Mouse (Mus musculus) kidney, embryonic 14.5 days (tissue): ENCODE data around the gene Aldh3b3. TPM values are rescaled to one million over a fixed set of nuclear protein-coding genes. Genes with fewer than 3 reads are reported as not detected.

Source experiments
- ATAC-seq: fragments of 200-750 bp; cut with Nextera tagmentation; 2 replicates; pipeline ENCODE4 v1.8.0; 2017; ENCODE audit warnings: moderate number of reproducible peaks, mild to moderate bottlenecking, moderate TSS enrichment, moderate library complexity; ENCODE audit not compliant: low FRiP score, low TSS enrichment
- H3K27ac ChIP-seq: fragments of 300-500 bp; sonication (generic); 2 replicates; pipeline ENCODE4 v1.5.1; 2014; ENCODE audit warnings: low read depth, mild to moderate bottlenecking, low read length, moderate library complexity, mixed read lengths
- H3K27me3 ChIP-seq: fragments of 300-500 bp; sonication (generic); 2 replicates; pipeline ENCODE4 v1.6.1; 2014; ENCODE audit warnings: mild to moderate bottlenecking, low read length; ENCODE audit not compliant: control insufficient read depth, insufficient read depth
- H3K36me3 ChIP-seq: fragments of 300-500 bp; sonication (generic); 2 replicates; pipeline ENCODE4 v1.6.1; 2014; ENCODE audit warnings: low read length, mixed read lengths; ENCODE audit not compliant: control insufficient read depth, insufficient read depth
- H3K4me1 ChIP-seq: fragments of 300-500 bp; sonication (generic); 2 replicates; pipeline ENCODE4 v1.6.1; 2014; ENCODE audit warnings: low read length, mixed read lengths; ENCODE audit not compliant: control insufficient read depth, insufficient read depth
- H3K4me2 ChIP-seq: fragments of 300-500 bp; sonication (generic); replicated peaks from 2 replicates; pipeline ENCODE4 v1.6.1; 2014; ENCODE audit warnings: low read depth, mild to moderate bottlenecking, low read length
- H3K4me3 ChIP-seq: fragments of 300-500 bp; sonication (generic); 2 replicates; pipeline ENCODE4 v1.5.1; 2014; ENCODE audit warnings: mild to moderate bottlenecking, low read length
- H3K9ac ChIP-seq: fragments of 300-500 bp; sonication (generic); 2 replicates; pipeline ENCODE4 v1.6.1; 2014; ENCODE audit warnings: low read depth, mild to moderate bottlenecking, low read length, moderate library complexity
- H3K9me3 ChIP-seq: fragments of 300-500 bp; sonication (generic); 2 replicates; pipeline ENCODE4 v1.6.1; 2016; ENCODE audit warnings: low read length; ENCODE audit not compliant: control insufficient read depth
- WGBS: fragments of 180-500 bp; shearing (Covaris S2); extraction: QIAGEN DNeasy Blood & Tissue Kit; methylation state at CpG from one replicate; pipeline ENCODE4 v1.1.7; 2014; 5-methylcytosine and 5-hydroxymethylcytosine counted together
- polyA plus RNA-seq: library from polyadenylated mRNA; unstranded; fragments of >200 nt; fragmentation: Nextera tagmentation; extraction: Ambion mirVana; gene quantifications from 2 replicates; pipeline ENCODE4 v1.2.1, GENCODE M21; 2014

The Aldh3b3 gene
- polyA plus RNA-seq: not detected in 2 replicates

DNA sequence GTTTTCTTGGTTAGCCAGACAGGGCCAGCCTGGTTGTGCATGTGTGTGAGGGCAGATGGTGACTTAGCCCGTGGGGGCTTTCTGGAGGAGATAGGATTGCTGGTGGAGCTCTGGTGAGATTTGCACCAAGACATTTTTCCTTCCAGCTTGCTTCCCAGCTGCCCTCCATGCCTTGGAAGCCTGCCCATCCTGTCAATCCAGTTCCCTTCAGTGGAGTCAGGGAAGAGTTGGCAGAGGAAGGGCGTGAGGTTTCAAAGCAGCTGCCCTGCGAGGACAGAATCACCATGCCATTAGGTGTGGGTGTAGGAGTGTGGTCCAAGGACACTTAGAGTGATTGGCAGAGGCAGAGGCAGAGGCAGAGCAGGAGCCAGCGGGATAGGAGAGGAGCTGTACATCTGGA is at the start of gene Aldh3b3:
Aldh3b3 (plus strand) TSS at position 176 of the 400 bp plus-strand sequence.
- 74% methylated on average over 4 of the region's 4 CpGs for WGBS
- no peak within 1 kb of the TSS for H3K27ac ChIP-seq
- H3K4me2 ChIP-seq: no peak within 1 kb of the TSS
- no peaks in the 10 kb centered on the region for H3K27me3 ChIP-seq
- no peaks in the 10 kb centered on the region for H3K36me3 ChIP-seq
- H3K9ac ChIP-seq: no peak within 1 kb of the TSS
- no peaks in the 10 kb centered on the region for H3K9me3 ChIP-seq
- no peak within 1 kb of the TSS for H3K4me3 ChIP-seq
- no peak for ATAC-seq
- no peaks in the 10 kb centered on the region for H3K4me1 ChIP-seq

DNA sequence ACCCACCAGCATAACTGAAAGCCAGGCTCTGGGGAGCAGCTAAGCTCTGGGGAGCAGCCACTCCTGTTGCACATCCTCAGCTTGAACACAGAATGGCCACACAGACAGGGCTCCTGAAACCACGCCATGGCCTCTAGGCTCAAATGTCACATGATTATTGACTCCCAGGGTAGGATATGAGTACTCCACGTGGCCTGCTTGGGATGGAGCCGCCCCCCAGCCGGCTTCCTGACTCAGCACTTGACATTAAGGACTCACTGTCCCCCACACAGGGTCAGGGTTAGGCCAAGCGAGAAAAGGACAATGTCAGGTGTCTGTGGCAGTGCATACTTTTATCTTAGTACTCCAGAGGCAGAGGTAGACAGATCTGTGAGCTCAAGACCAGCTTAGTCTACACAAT is 48.2 kb upstream of the Aldh3b3 start:
- H3K9me3 ChIP-seq: no peaks in the 10 kb centered on the region
- no peak overlapping the region for H3K4me2 ChIP-seq
- H3K4me1 ChIP-seq: peaks cover 33% of the 10 kb centered on the region
- no peaks in the 10 kb centered on the region for H3K27me3 ChIP-seq
- no peak overlapping the region for H3K4me3 ChIP-seq
- 76% methylated on average over 5 of the region's 5 CpGs for WGBS
- H3K36me3 ChIP-seq: peaks cover 31% of the 10 kb centered on the region
- ATAC-seq: no peak
- no peak overlapping the region for H3K9ac ChIP-seq
- H3K27ac ChIP-seq: no peak overlapping the region

DNA sequence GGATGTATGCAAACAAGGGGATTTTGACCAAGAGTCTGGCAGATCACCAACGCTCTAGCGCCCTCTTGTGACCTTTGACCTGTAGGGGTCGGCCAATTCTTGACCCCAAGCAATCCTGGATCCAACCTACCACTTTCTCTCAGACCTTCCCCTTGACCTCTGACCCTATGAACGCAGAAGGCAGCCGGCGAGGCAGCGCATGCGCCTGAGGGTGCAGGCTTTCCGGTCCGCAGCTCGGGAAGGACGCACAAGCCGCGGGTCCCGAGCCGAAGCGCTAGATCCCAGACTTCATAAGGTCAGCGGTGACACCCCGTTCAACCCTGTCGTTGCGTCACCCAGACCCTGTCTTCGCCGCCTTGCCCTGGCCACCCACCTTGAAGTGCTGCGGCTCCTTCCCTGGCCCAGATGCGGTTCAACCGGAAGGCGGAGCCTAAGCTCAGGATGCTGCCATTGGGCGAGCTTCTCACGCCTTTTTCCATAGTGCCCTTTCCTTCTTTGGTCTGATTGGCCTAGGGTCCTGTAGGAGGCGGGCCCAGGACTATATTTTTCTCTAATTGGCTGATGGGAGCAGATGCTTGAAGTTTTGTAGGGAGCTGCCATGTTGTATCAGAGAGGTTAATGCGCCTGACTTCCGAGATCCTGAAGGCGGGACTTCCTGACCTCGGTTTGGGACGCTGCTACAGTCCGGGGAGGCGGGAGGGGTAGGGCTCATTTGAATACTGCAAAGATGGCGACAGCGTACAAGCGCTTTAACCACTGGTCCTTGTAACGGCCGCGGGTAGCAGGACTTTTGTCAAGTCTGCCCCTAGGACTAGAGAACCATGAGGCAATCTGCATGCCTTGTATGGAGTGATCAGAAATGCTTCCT is 45.9 kb upstream of the Aldh3b3 start, which contains the start of gene Ndufs8:
Ndufs8 (minus strand) TSS at position 438 of the 868 bp plus-strand sequence.
- WGBS: 0% methylated on average over 43 of the region's 43 CpGs
- peaks cover 31% of the 10 kb centered on the region for H3K36me3 ChIP-seq
- H3K27ac ChIP-seq: peak within 1 kb of the TSS; percentile 74
- peak within 1 kb of the TSS; percentile 80 for H3K4me2 ChIP-seq
- H3K4me1 ChIP-seq: peaks cover 17% of the 10 kb centered on the region
- H3K4me3 ChIP-seq: peak within 1 kb of the TSS; percentile 73
- ATAC-seq: peak; percentile 97
- peak within 1 kb of the TSS; percentile 68 for H3K9ac ChIP-seq
- no peaks in the 10 kb centered on the region for H3K9me3 ChIP-seq
- no peaks in the 10 kb centered on the region for H3K27me3 ChIP-seq

DNA sequence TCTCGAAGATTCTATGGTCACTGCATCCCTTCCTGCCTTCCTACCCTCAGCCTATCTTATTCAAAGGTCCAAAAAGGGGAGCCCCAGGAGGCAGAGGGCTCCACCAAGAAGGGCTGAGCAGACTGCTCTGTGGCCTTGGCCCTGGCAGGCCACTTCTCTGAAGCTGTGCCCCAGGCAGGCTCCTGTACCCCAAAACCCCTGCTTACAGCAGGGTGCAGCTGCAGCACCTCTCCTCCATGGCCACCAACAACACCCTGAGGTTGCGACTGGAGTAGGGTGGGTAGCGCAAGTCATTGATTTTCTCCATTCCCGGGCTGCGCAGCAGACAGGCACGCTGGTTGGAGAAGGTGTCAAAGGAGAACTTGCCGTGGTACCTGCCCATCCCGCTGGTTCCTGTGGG is 44.8 kb upstream of the Aldh3b3 start:
- H3K4me2 ChIP-seq: peak overlapping the region; percentile 80
- H3K9ac ChIP-seq: peak overlapping the region; percentile 67; the same call in 1 of the 2 replicates
- H3K27ac ChIP-seq: peak overlapping the region; percentile 74; the same call in 1 of the 2 replicates
- H3K4me3 ChIP-seq: peak overlapping the region; percentile 73
- peaks cover 15% of the 10 kb centered on the region for H3K4me1 ChIP-seq
- peaks cover 23% of the 10 kb centered on the region for H3K36me3 ChIP-seq
- H3K27me3 ChIP-seq: no peaks in the 10 kb centered on the region
- 85% methylated on average over 8 of the region's 8 CpGs for WGBS
- no peaks in the 10 kb centered on the region for H3K9me3 ChIP-seq
- ATAC-seq: no peak

DNA sequence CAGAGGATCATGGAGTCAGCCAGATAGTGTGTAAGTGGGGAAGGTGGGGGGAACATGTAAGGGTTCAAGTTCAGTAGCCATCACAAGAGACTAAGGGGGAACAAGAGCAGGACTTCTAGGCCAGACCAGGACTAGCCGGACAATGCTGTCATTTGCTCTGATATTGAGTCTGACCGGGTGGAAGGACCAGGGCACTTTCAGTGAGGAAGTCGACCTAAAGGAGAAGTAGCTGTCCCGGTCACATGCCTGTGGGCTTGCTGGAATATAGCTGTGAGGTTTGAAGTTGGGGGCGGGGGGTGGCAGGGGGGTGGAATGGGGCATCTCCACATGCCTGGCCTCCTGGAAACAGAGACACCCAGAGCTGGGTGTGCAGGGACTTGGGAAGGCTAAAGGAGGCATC is 43.9 kb upstream of the Aldh3b3 start:
- no peak overlapping the region for H3K9ac ChIP-seq
- no peak overlapping the region for H3K27ac ChIP-seq
- H3K27me3 ChIP-seq: no peaks in the 10 kb centered on the region
- WGBS: 90% methylated on average over 5 of the region's 5 CpGs
- no peak for ATAC-seq
- H3K4me1 ChIP-seq: peaks cover 15% of the 10 kb centered on the region
- H3K4me2 ChIP-seq: no peak overlapping the region
- no peaks in the 10 kb centered on the region for H3K9me3 ChIP-seq
- peaks cover 16% of the 10 kb centered on the region for H3K36me3 ChIP-seq
- no peak overlapping the region for H3K4me3 ChIP-seq

DNA sequence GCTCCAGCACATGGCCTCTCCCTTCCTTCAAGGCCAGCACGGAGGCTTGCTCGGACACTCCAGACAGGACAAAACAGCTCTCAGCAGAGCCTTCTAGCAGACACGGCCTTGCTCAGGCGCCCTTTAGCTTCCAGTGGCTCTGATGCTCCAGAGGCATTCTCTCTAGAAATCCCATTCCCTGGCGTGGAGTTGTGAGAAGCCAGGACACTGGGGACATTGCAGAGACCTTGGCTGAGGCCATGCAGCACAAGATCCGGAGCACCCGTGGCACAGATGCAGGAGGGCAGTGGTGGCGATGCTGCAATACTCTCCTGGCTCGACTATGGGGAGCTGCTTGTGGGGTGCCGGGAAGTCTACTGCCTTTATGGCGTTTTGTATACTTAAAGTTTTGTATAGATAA is 41.7 kb upstream of the Aldh3b3 start:
- Histone ChIP-seq H3K4me1 (peaks cover 11% of the 10 kb centered on the region), H3K36me3 (no peaks in the 10 kb centered on the region), H3K9me3 (no peaks in the 10 kb centered on the region), H3K9ac (no peak overlapping the region), H3K4me3 (no peak overlapping the region), H3K27ac (no peak overlapping the region), H3K4me2 (no peak overlapping the region), H3K27me3 (no peaks in the 10 kb centered on the region)
- WGBS: 82% methylated on average over 11 of the region's 11 CpGs
- no peak for ATAC-seq

DNA sequence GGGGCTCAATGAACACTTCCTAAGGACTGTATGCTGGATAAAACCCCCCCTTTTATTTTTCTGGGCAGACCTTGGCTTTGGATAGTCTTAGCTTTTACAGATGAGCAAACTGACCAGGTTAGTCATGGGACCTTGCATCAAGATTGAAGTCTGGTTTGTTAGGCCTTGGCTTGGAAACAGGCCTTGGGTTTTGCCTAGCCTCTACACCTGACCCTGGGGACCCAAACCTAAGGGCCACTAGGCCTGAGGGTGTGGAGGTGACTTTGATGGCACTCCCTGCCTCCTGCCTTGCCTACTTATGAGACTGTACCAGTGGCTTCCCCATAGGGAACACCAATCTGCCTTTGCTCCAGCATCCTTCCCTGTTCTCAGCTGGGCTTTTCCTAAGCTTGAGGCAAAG is 38.5 kb upstream of the Aldh3b3 start:
- H3K36me3 ChIP-seq: no peaks in the 10 kb centered on the region
- no peak overlapping the region for H3K4me2 ChIP-seq
- no peak overlapping the region for H3K9ac ChIP-seq
- no peaks in the 10 kb centered on the region for H3K9me3 ChIP-seq
- H3K4me1 ChIP-seq: peaks cover 4% of the 10 kb centered on the region; the same call in 1 of the 2 replicates
- no peak overlapping the region for H3K4me3 ChIP-seq
- ATAC-seq: no peak
- no peak overlapping the region for H3K27ac ChIP-seq
- no peaks in the 10 kb centered on the region for H3K27me3 ChIP-seq

DNA sequence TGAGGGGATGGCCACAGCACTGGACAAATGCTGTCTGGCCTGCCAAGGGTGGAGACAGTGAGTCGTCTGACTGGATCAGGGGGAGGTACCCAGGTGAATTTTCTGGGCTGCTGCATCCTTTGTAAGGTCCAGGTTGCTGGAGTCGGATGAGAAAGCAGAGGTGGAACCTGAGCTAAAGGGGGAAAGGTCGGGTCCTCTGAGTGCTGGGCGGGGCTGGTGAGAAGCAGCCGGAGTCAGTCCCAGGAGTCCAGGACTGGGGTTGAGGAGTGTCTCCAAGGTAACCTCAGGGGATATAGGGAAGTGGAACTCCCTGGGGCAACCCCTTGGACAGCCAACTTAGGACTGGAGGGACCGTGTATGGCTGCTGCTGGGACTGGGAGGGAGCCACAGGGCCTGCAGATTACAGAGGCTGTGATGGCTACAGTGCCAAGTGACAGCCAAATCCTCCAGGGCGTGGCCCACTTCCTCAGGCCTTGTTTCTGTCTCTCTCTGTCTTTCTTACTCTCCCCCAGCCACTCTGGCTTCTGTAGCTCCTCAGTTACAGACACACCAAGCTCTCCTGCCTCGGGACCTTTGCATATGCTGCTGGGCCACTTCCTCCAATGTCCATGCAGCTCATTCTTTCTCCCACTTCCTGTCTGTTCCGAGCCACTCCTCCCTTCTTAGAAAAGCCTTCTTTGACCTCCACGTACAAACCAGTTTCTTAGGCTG is 35.6 kb upstream of the Aldh3b3 start:
- 0 out of 2 replicates have a peak overlapping the region, but pooled peaks have one; percentile 11 for H3K27ac ChIP-seq
- whole genome bisulfite sequencing: 55% methylated on average over 10 of the region's 10 CpGs
- H3K4me3 ChIP-seq: no peak overlapping the region
- no peak overlapping the region for H3K4me2 ChIP-seq
- no peak overlapping the region for H3K9ac ChIP-seq
- no peaks in the 10 kb centered on the region for H3K27me3 ChIP-seq
- peaks cover 4% of the 10 kb centered on the region; the same call in 1 of the 2 replicates for H3K4me1 ChIP-seq
- H3K9me3 ChIP-seq: no peaks in the 10 kb centered on the region
- ATAC-seq: no peak
- H3K36me3 ChIP-seq: no peaks in the 10 kb centered on the region

DNA sequence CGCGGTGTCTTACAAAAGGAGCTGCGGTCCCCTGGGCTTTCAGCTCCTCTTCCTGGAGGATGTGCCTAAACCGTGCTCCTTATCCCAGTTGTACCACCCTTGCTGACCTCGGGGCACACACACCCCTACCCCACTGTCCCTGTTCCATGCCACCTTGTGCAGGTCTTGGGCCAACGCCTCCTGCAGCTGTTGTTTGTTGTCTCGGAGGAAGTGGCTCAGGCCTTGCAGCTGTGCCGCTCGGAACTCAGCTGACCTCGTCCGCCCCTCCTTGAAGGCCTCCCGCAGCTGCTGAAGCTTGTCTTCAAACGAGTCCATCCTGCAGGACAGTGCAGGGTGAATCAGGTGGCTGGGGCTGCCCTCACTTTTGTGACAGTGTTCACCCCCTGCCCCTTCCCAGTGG is 34.9 kb upstream of the Aldh3b3 start:
- no peak overlapping the region for H3K27ac ChIP-seq
- 28% methylated on average over 13 of the region's 13 CpGs for WGBS
- no peaks in the 10 kb centered on the region for H3K27me3 ChIP-seq
- H3K4me3 ChIP-seq: no peak overlapping the region
- H3K9me3 ChIP-seq: no peaks in the 10 kb centered on the region
- peaks cover 4% of the 10 kb centered on the region; the same call in 1 of the 2 replicates for H3K4me1 ChIP-seq
- no peaks in the 10 kb centered on the region for H3K36me3 ChIP-seq
- no peak overlapping the region for H3K9ac ChIP-seq
- peak; percentile 51; the same call in 1 of the 2 replicates for ATAC-seq
- no peak overlapping the region for H3K4me2 ChIP-seq
